ENCODE assay signal across 10 mouse cellular contexts in genomic region chr5:139098991-139099972, GRCm38 (mm10). TPM values are rescaled to one million over a fixed set of nuclear protein-coding genes. Genes with fewer than 3 reads are reported as not detected.
A peak's percentile ranks its signal among the peaks of the same experiment; 100 is the strongest.
DNase-seq lines count a peak whose midpoint lies in the region; ATAC-seq and TF ChIP-seq lines count a peak whose summit lies in the region.
"Had no signal": no experiment of that assay in that cellular context is flagged by ENCODE, and none has a peak within 500 bp of the region (broad histone marks: within the 10 kb centered on the region; RNA-seq: fewer than 3 reads in every experiment).

No protein-coding gene starts in this region.

- H3K4me3 ChIP-seq in liver, postnatal 0 days (ENCODE audit: low read depth, low read length) = no peak overlapping the region
- no peak overlapping the region for H3K4me3 ChIP-seq in liver, embryonic 11.5 days (ENCODE audit: low read depth, low read length)
- H3K4me3 ChIP-seq in forebrain, embryonic 14.5 days (ENCODE audit: low read depth, low read length) = no peak overlapping the region
- no peak overlapping the region for H3K4me3 ChIP-seq in layer of hippocampus, adult 2 months
- H3K4me3 ChIP-seq: neural tube, embryonic 12.5 days had no signal

- H3K4me1 ChIP-seq in liver, postnatal 0 days (ENCODE audit: insufficient read depth) = 0 out of 2 replicates have a peak, but pooled peaks cover 3% of the 10 kb centered on the region
- H3K4me1 ChIP-seq in liver, embryonic 11.5 days (replicated peaks; ENCODE audit: control insufficient read depth, insufficient read depth, low read length) = peaks cover 6% of the 10 kb centered on the region
- H3K4me1 ChIP-seq in forebrain, embryonic 14.5 days (ENCODE audit: control insufficient read depth, insufficient read depth, low read length) = peaks cover 7% of the 10 kb centered on the region
- H3K4me1 ChIP-seq: neural tube, embryonic 12.5 days had no signal

- H3K27me3 ChIP-seq in liver, postnatal 0 days (ENCODE audit: insufficient read depth, low read length) = no peaks in the 10 kb centered on the region
- no peaks in the 10 kb centered on the region for H3K27me3 ChIP-seq in liver, embryonic 11.5 days (replicated peaks; ENCODE audit: control insufficient read depth, insufficient read depth, low read length)
- H3K27me3 ChIP-seq in forebrain, embryonic 14.5 days (replicated peaks; ENCODE audit: control insufficient read depth, insufficient read depth, low read length) = no peaks in the 10 kb centered on the region
- H3K27me3 ChIP-seq: neural tube, embryonic 12.5 days had no signal

- no peaks in the 10 kb centered on the region for H3K36me3 ChIP-seq in liver, postnatal 0 days (replicated peaks; ENCODE audit: insufficient read depth, low read length)
- H3K36me3 ChIP-seq in liver, embryonic 11.5 days (ENCODE audit: control insufficient read depth, insufficient read depth, low read length) = no peaks in the 10 kb centered on the region
- H3K36me3 ChIP-seq in forebrain, embryonic 14.5 days (ENCODE audit: control insufficient read depth, insufficient read depth, low read length) = no peaks in the 10 kb centered on the region
- H3K36me3 ChIP-seq: neural tube, embryonic 12.5 days had no signal

- no peaks in the 10 kb centered on the region for H3K9me3 ChIP-seq in liver, postnatal 0 days (ENCODE audit: low read length)
- no peaks in the 10 kb centered on the region for H3K9me3 ChIP-seq in liver, embryonic 11.5 days (ENCODE audit: control insufficient read depth, low read length)
- no peaks in the 10 kb centered on the region for H3K9me3 ChIP-seq in forebrain, embryonic 14.5 days (replicated peaks; ENCODE audit: control insufficient read depth, low read length)
- H3K9me3 ChIP-seq: neural tube, embryonic 12.5 days had no signal

- no peak for DNase-seq in liver, postnatal 0 days
- no peak for DNase-seq in liver, embryonic 11.5 days (ENCODE audit: low spot score)
- peak; percentile 91 for DNase-seq in brain, adult 2 months (ENCODE audit: low read depth, low spot score)
- peak; percentile 65 for DNase-seq in forebrain, embryonic 14.5 days (ENCODE audit: low spot score)
- DNase-seq in layer of hippocampus, adult 2 months (ENCODE audit: low spot score in 2 of 2) = peak; percentile 54 to 78
- peak; percentile 75 to 82 for DNase-seq in right cerebral cortex, postnatal 10 days (ENCODE audit: low spot score in 2 of 2)
- no peak for DNase-seq in kidney, postnatal 14 days
- DNase-seq in kidney, postnatal 36 days = no peak

- TF ChIP-seq CTCF in liver, postnatal 0 days (IDR thresholded peaks at IDR 0.05; ENCODE audit: low read depth) = 0 out of 2 replicates have a peak, but pooled peaks have one; percentile 1
- TF ChIP-seq CTCF in layer of hippocampus, adult 2 months (conservative IDR thresholded peaks at IDR 0.05) = no peak

- no peak overlapping the region for H3K27ac ChIP-seq in liver, postnatal 0 days (ENCODE audit: low read depth)
- no peak overlapping the region for H3K27ac ChIP-seq in liver, embryonic 11.5 days (ENCODE audit: low read depth, low read length)
- H3K27ac ChIP-seq in forebrain, embryonic 14.5 days (ENCODE audit: low read depth, low read length) = no peak overlapping the region
- peak overlapping the region; percentile 70 for H3K27ac ChIP-seq in layer of hippocampus, adult 2 months
- H3K27ac ChIP-seq: kidney, postnatal 0 days; neural tube, embryonic 12.5 days had no signal

- TF ChIP-seq EP300 in liver, postnatal 0 days (IDR thresholded peaks at IDR 0.05; ENCODE audit: low read depth) = no peak

- no peak overlapping the region for H3K9ac ChIP-seq in liver, postnatal 0 days (replicated peaks)
- no peak overlapping the region for H3K9ac ChIP-seq in liver, embryonic 11.5 days (ENCODE audit: low read depth, low read length)
- no peak overlapping the region for H3K9ac ChIP-seq in forebrain, embryonic 14.5 days (ENCODE audit: low read length)
- H3K9ac ChIP-seq: neural tube, embryonic 12.5 days had no signal

- WGBS in liver, postnatal 0 days (ENCODE audit: insufficient replicate concordance) = 42% methylated on average over 12 of the region's 12 CpGs
- WGBS in liver, embryonic 11.5 days = 31% methylated on average over 12 of the region's 12 CpGs
- WGBS in forebrain, embryonic 14.5 days = 32% methylated on average over 12 of the region's 12 CpGs

- no peak for ATAC-seq in liver, postnatal 0 days
- no peak for ATAC-seq in liver, embryonic 11.5 days (replicated peaks; ENCODE audit: low FRiP score)
- peak; percentile 48; the same call in 1 of the 2 replicates for ATAC-seq in forebrain, embryonic 14.5 days

- no peak overlapping the region for H3K4me2 ChIP-seq in liver, postnatal 0 days (ENCODE audit: low read depth, low read length)
- no peak overlapping the region for H3K4me2 ChIP-seq in liver, embryonic 11.5 days
- no peak overlapping the region for H3K4me2 ChIP-seq in forebrain, embryonic 14.5 days (ENCODE audit: low read length)
- H3K4me2 ChIP-seq: neural tube, embryonic 12.5 days had no signal

RNA-seq across cellular contexts. Expression of gene Prkar1b, which starts 50.5 kb away (rescaled TPM):
- 0.43 and 0.62 TPM in 2 replicates for polyA plus RNA-seq in liver, postnatal 0 days (2015; fragmentation: Nextera tagmentation; extraction: Ambion mirVana)
- polyA plus RNA-seq in liver, embryonic 11.5 days (2014; fragmentation: Nextera tagmentation; extraction: Ambion mirVana) = 5.3 and 6.9 TPM in 2 replicates
- 93.8 and 128 TPM in 2 replicates for polyA plus RNA-seq in forebrain, embryonic 14.5 days (2014; fragmentation: Nextera tagmentation; extraction: Ambion mirVana)
- total RNA-seq in layer of hippocampus, adult 2 months (2021) = 100 to 1,000 TPM; 393 to 425 TPM

RNA-seq across cellular contexts. Expression of gene Dnaaf5, which starts 50.7 kb away (rescaled TPM):
- polyA plus RNA-seq in liver, postnatal 0 days (2015; fragmentation: Nextera tagmentation; extraction: Ambion mirVana) = 1.3 and 1.4 TPM in 2 replicates
- 17.1 and 17.6 TPM in 2 replicates for polyA plus RNA-seq in liver, embryonic 11.5 days (2014; fragmentation: Nextera tagmentation; extraction: Ambion mirVana)
- 2.5 and 2.6 TPM in 2 replicates for polyA plus RNA-seq in forebrain, embryonic 14.5 days (2014; fragmentation: Nextera tagmentation; extraction: Ambion mirVana)
- 10 to 100 TPM in 1 of 2 experiments, 1 to 10 TPM in 1; 5.7 to 10.7 TPM for total RNA-seq in layer of hippocampus, adult 2 months (2021)

Comparison
In these comparisons a context has a peak if more than half of its experiments do, and no peak if none do; other contexts are left out.
1. DNase-seq: peak in brain, adult 2 months (single experiment), forebrain, embryonic 14.5 days (single experiment), layer of hippocampus, adult 2 months (2 of 2) and right cerebral cortex, postnatal 10 days (2 of 2); none in liver, postnatal 0 days (single experiment), liver, embryonic 11.5 days (single experiment), kidney, postnatal 14 days (single experiment) and kidney, postnatal 36 days (0 of 2).
2. RNA of gene Prkar1b, which starts 50.5 kb away (polyA plus RNA-seq): 93.8 to 128 TPM in forebrain, embryonic 14.5 days; 5.3 to 6.9 TPM in liver, embryonic 11.5 days and 0.43 to 0.62 TPM in liver, postnatal 0 days; every median in the first group is over 10 times any median in the second.